Mouse (Mus musculus) embryonic facial prominence, embryonic 12.5 days (tissue): Measurements from ENCODE around the gene Ppt1. TPM values are rescaled to one million over a fixed set of nuclear protein-coding genes. Genes with fewer than 3 reads are reported as not detected.

Experiments used
- ATAC-seq: fragments of 200-750 bp; cut with Nextera tagmentation; 2 replicates; pipeline ENCODE4 v1.8.0; 2017; ENCODE audit not compliant: insufficient number of reproducible peaks, insufficient read depth, low FRiP score, low TSS enrichment
- H3K27ac ChIP-seq: fragments of 300-500 bp; sonication (generic); 2 replicates; pipeline ENCODE4 v1.5.1; 2016; ENCODE audit warnings: mild to moderate bottlenecking
- H3K27me3 ChIP-seq: fragments of 300-500 bp; sonication (generic); 2 replicates; pipeline ENCODE4 v1.6.1; 2016; ENCODE audit warnings: mild to moderate bottlenecking, moderate library complexity
- H3K36me3 ChIP-seq: fragments of 300-500 bp; sonication (generic); 2 replicates; pipeline ENCODE4 v1.6.1; 2016; ENCODE audit warnings: mild to moderate bottlenecking
- H3K4me1 ChIP-seq: fragments of 300-500 bp; sonication (generic); 2 replicates; pipeline ENCODE4 v1.6.1; 2016
- H3K4me2 ChIP-seq: fragments of 300-500 bp; sonication (generic); replicated peaks from 2 replicates; pipeline ENCODE4 v1.6.1; 2016; ENCODE audit warnings: mild to moderate bottlenecking, moderate library complexity
- H3K4me3 ChIP-seq: fragments of 300-500 bp; sonication (generic); 2 replicates; pipeline ENCODE4 v1.5.1; 2016; ENCODE audit warnings: mild to moderate bottlenecking
- H3K9ac ChIP-seq: fragments of 300-500 bp; sonication (generic); 2 replicates; pipeline ENCODE4 v1.6.1; 2016; ENCODE audit warnings: mild to moderate bottlenecking, moderate library complexity
- H3K9me3 ChIP-seq: fragments of 300-500 bp; sonication (generic); 2 replicates; pipeline ENCODE4 v1.6.1; 2016; ENCODE audit warnings: mild to moderate bottlenecking, moderate library complexity
- WGBS: fragments of 180-500 bp; shearing (Covaris S2); methylation state at CpG from one replicate; pipeline ENCODE4 v1.1.7; 2016; 5-methylcytosine and 5-hydroxymethylcytosine counted together
- polyA plus RNA-seq: library from polyadenylated mRNA; unstranded; fragments of >200 nt; fragmentation: Nextera tagmentation; extraction: Ambion mirVana; gene quantifications from 2 replicates; pipeline ENCODE4 v1.2.1, GENCODE M21; 2016

Gene Ppt1
- polyA plus RNA-seq, 1 experiment from 2014 or later, result 66.0 TPM

- no peaks in the 10 kb centered on the region for H3K27me3 ChIP-seq
- no peak overlapping the region for H3K27ac ChIP-seq
- WGBS, result 75% methylated on average over 6 of the region's 6 CpGs
- peak overlapping the region; percentile 75; the same call in 1 of the 2 replicates for H3K4me3 ChIP-seq
- no peak overlapping the region for H3K9ac ChIP-seq
- peak overlapping the region; percentile 83 for H3K4me2 ChIP-seq
- no peak for ATAC-seq
- H3K4me1 ChIP-seq, result peaks cover 9% of the 10 kb centered on the region
- H3K36me3 ChIP-seq, result peaks cover 12% of the 10 kb centered on the region; the same call in 1 of the 2 replicates
- H3K9me3 ChIP-seq, result no peaks in the 10 kb centered on the region
Measured at GRCm38 (mm10) chr4:122837180-122837730, 1.2 kb downstream of the Ppt1 start.

- no peak for ATAC-seq
- H3K27me3 ChIP-seq, result no peaks in the 10 kb centered on the region
- 73% methylated on average over 2 of the region's 2 CpGs for WGBS
- peaks cover 9% of the 10 kb centered on the region for H3K4me1 ChIP-seq
- no peak overlapping the region for H3K4me2 ChIP-seq
- H3K27ac ChIP-seq, result no peak overlapping the region
- no peaks in the 10 kb centered on the region for H3K9me3 ChIP-seq
- peaks cover 12% of the 10 kb centered on the region; the same call in 1 of the 2 replicates for H3K36me3 ChIP-seq
- H3K9ac ChIP-seq, result no peak overlapping the region
- no peak overlapping the region for H3K4me3 ChIP-seq
Measured at GRCm38 (mm10) chr4:122837994-122838393, 2.0 kb downstream of the Ppt1 start.

GRCm38 (mm10) chr4:122838416-122838815 lies 2.4 kb downstream of the Ppt1 start:
- Histone ChIP-seq H3K9ac (no peak overlapping the region), H3K4me2 (no peak overlapping the region), H3K4me1 (peaks cover 9% of the 10 kb centered on the region), H3K9me3 (no peaks in the 10 kb centered on the region), H3K4me3 (no peak overlapping the region), H3K27ac (no peak overlapping the region), H3K27me3 (no peaks in the 10 kb centered on the region), H3K36me3 (peaks cover 12% of the 10 kb centered on the region; the same call in 1 of the 2 replicates)
- ATAC-seq, result no peak
- 70% methylated on average over 1 of the region's 1 CpGs for WGBS

- no peak for ATAC-seq
- H3K4me3 ChIP-seq, result no peak overlapping the region
- H3K27ac ChIP-seq, result no peak overlapping the region
- no peak overlapping the region for H3K9ac ChIP-seq
- no peaks in the 10 kb centered on the region for H3K4me1 ChIP-seq
- no peaks in the 10 kb centered on the region for H3K9me3 ChIP-seq
- WGBS, result 83% methylated on average over 13 of the region's 13 CpGs
- H3K4me2 ChIP-seq, result no peak overlapping the region
- H3K36me3 ChIP-seq, result peaks cover 66% of the 10 kb centered on the region
- H3K27me3 ChIP-seq, result no peaks in the 10 kb centered on the region
Measured at GRCm38 (mm10) chr4:122848150-122848621, 12.1 kb downstream of the Ppt1 start.

- Histone ChIP-seq H3K36me3 (peaks cover 65% of the 10 kb centered on the region), H3K4me3 (no peak overlapping the region), H3K27ac (no peak overlapping the region), H3K4me1 (no peaks in the 10 kb centered on the region), H3K27me3 (no peaks in the 10 kb centered on the region), H3K9me3 (no peaks in the 10 kb centered on the region), H3K9ac (no peak overlapping the region), H3K4me2 (no peak overlapping the region)
- ATAC-seq, result no peak
Measured at GRCm38 (mm10) chr4:122851535-122851934, 15.5 kb downstream of the Ppt1 start.

GRCm38 (mm10) chr4:122853691-122854090 lies 17.6 kb downstream of the Ppt1 start:
- no peaks in the 10 kb centered on the region for H3K4me1 ChIP-seq
- ATAC-seq, result no peak
- H3K9ac ChIP-seq, result no peak overlapping the region
- H3K4me3 ChIP-seq, result no peak overlapping the region
- WGBS, result 78% methylated on average over 2 of the region's 2 CpGs
- H3K9me3 ChIP-seq, result no peaks in the 10 kb centered on the region
- no peaks in the 10 kb centered on the region for H3K27me3 ChIP-seq
- H3K36me3 ChIP-seq, result peaks cover 67% of the 10 kb centered on the region
- H3K27ac ChIP-seq, result no peak overlapping the region
- no peak overlapping the region for H3K4me2 ChIP-seq

- no peak for ATAC-seq
- Histone ChIP-seq H3K9me3 (no peaks in the 10 kb centered on the region), H3K4me2 (no peak overlapping the region), H3K27ac (no peak overlapping the region), H3K9ac (no peak overlapping the region), H3K27me3 (no peaks in the 10 kb centered on the region), H3K4me3 (no peak overlapping the region), H3K36me3 (peaks cover 66% of the 10 kb centered on the region), H3K4me1 (no peaks in the 10 kb centered on the region)
- 92% methylated on average over 4 of the region's 4 CpGs for WGBS
Measured at GRCm38 (mm10) chr4:122854770-122855169, 18.7 kb downstream of the Ppt1 start.

- Histone ChIP-seq H3K36me3 (peaks cover 72% of the 10 kb centered on the region), H3K4me3 (no peak overlapping the region), H3K27ac (no peak overlapping the region), H3K27me3 (no peaks in the 10 kb centered on the region), H3K9me3 (no peaks in the 10 kb centered on the region), H3K4me1 (no peaks in the 10 kb centered on the region), H3K9ac (no peak overlapping the region), H3K4me2 (no peak overlapping the region)
- no peak for ATAC-seq
- WGBS, result 51% methylated on average over 2 of the region's 2 CpGs
Measured at GRCm38 (mm10) chr4:122857909-122858308, 21.9 kb downstream of the Ppt1 start.

- Histone ChIP-seq H3K4me1 (no peaks in the 10 kb centered on the region), H3K4me2 (no peak overlapping the region), H3K4me3 (no peak overlapping the region), H3K9ac (no peak overlapping the region), H3K36me3 (peaks cover 75% of the 10 kb centered on the region), H3K27ac (no peak overlapping the region), H3K9me3 (no peaks in the 10 kb centered on the region), H3K27me3 (no peaks in the 10 kb centered on the region)
- 81% methylated on average over 6 of the region's 6 CpGs for WGBS
- no peak for ATAC-seq
Measured at GRCm38 (mm10) chr4:122859096-122859674, 23.1 kb downstream of the Ppt1 start.

GRCm38 (mm10) chr4:122861836-122862235 lies 25.8 kb downstream of the Ppt1 start:
- Histone ChIP-seq H3K4me2 (no peak overlapping the region), H3K9ac (no peak overlapping the region), H3K36me3 (peaks cover 86% of the 10 kb centered on the region), H3K4me1 (no peaks in the 10 kb centered on the region), H3K27ac (no peak overlapping the region), H3K4me3 (no peak overlapping the region), H3K27me3 (no peaks in the 10 kb centered on the region), H3K9me3 (no peaks in the 10 kb centered on the region)
- ATAC-seq, result no peak
- WGBS, result 95% methylated on average over 4 of the region's 4 CpGs

GRCm38 (mm10) chr4:122868041-122868440 lies 32.0 kb downstream of the Ppt1 start:
- no peaks in the 10 kb centered on the region for H3K4me1 ChIP-seq
- no peak overlapping the region for H3K27ac ChIP-seq
- no peaks in the 10 kb centered on the region for H3K9me3 ChIP-seq
- no peak overlapping the region for H3K9ac ChIP-seq
- 89% methylated on average over 1 of the region's 1 CpGs for WGBS
- no peak overlapping the region for H3K4me2 ChIP-seq
- no peak overlapping the region for H3K4me3 ChIP-seq
- no peak for ATAC-seq
- peaks cover 64% of the 10 kb centered on the region for H3K36me3 ChIP-seq
- H3K27me3 ChIP-seq, result no peaks in the 10 kb centered on the region

- Histone ChIP-seq H3K9ac (no peak overlapping the region), H3K4me1 (no peaks in the 10 kb centered on the region), H3K4me2 (no peak overlapping the region), H3K27me3 (no peaks in the 10 kb centered on the region), H3K9me3 (no peaks in the 10 kb centered on the region), H3K36me3 (peaks cover 45% of the 10 kb centered on the region), H3K4me3 (no peak overlapping the region), H3K27ac (no peak overlapping the region)
- no peak for ATAC-seq
Measured at GRCm38 (mm10) chr4:122870027-122870426, 34.0 kb downstream of the Ppt1 start.
